Mouse (Mus musculus) ovary, adult 18-20 months (tissue): Measurements from ENCODE around the gene Sav1.
A peak's percentile ranks its signal among the peaks of the same experiment; 100 is the strongest.

Experiments used
- DNase-seq: peaks from one replicate; pipeline ENCODE4 v3.0.0; 2022; ENCODE audit warnings: low spot score, mixed read lengths

The Sav1 gene

GRCm38 (mm10) chr12:69986786-69987497, at the start of gene Sav1:
TSS of gene Sav1 (minus strand) at chr12:69987002.
- DNase-seq = peak; percentile 82

DNA sequence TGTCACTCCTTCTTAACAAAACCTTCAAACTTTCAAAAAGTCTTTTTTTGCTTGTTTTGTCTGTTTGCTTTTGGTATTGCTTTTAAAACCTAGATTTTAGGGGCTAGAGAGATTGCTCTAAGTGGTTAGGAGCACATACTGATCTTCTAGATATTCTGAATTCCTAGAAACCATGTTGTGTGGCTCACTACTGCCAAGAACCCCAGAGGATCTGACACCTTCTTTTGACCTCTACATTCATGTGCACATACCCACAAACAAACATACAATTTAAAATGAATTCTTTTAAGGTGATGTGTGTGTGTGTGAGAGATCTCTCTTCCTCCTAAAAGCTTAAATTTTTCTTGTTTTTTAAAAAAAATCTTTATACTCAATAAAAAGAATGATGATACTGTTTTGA, 39.4 kb upstream of the Sav1 start:
- no peak for DNase-seq

GRCm38 (mm10) chr12:70025431-70025830, 38.6 kb upstream of the Sav1 start:
- no peak for DNase-seq

DNA sequence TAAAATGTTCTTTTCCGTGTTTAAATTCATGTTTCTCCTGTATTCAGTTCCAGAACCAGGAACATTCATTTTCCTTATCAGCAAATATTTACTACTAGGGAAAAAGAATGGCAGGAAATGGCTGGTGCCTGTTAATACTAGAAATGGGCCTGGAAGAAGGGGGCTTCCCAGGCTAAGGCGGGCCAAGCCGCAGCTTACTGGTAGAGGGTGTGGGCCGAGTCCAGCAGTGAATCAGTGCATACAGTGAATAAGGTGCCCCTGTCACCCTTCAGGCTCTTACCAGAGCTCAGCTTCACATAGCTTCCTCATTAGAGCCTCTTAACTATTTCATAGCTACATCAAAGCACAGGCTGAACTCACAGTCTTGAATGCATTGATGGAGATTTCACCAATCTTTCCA, 36.8 kb upstream of the Sav1 start:
- no peak for DNase-seq

DNA sequence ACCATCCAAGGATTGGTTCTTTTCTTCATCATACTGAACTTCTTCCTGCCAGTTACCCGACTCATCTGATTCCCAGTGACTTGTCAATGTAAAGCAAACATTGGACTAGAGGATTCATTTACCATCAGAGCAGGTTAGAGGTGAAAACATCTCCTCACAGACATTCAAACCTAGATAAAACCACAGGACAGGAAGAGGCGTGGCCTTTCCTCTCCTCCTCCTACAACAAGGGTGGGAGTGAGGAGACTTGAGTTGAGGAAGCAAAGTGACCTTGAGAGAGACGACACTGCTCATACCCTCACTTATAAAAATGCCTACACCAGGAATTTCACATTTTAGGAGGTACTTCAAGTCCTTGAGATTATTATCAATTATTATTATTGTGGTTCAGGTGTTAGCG, 31.4 kb upstream of the Sav1 start:
- DNase-seq = no peak

DNA sequence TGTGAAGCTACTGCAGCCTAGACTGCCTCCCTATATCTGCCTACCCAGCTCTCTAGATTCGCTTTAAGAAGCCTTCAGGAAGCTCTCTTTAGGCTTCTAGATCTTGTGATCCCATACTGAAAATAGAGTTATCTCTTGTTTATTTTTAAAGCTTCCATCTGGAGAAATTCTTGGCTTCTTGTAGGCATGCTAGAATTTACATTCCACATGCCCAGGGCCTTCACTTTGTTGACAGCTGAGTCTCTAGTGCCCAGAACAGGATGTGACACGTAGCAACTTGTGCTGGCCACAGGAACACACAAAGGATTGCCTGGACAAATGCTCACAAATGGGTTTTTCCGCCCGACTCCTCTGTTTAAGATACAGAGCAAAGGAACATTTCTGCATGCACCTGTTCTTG, 29.1 kb upstream of the Sav1 start:
- DNase-seq = no peak

DNA sequence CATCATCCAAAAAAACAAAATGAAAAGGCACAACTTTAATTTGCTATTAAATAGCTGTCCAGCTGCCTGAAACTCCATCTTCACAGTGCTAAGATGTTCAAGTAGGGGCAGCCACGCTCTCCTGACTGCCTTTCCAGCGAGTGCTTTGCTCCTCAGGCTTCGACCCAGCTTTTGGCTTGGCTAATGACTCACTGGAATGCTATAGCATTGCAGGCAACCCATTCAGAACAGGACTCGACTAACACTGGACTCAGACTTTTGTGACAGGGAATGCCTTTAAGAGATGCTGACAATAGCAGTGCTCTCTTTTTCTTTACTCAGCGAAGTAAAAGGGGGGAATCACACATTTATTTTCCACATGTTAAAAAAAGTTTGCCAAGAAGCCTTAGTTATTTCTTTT, 24.9 kb upstream of the Sav1 start:
- no peak for DNase-seq

- DNase-seq = no peak
Observed at GRCm38 (mm10) chr12:70010356-70010755, 23.6 kb upstream of the Sav1 start.

DNA sequence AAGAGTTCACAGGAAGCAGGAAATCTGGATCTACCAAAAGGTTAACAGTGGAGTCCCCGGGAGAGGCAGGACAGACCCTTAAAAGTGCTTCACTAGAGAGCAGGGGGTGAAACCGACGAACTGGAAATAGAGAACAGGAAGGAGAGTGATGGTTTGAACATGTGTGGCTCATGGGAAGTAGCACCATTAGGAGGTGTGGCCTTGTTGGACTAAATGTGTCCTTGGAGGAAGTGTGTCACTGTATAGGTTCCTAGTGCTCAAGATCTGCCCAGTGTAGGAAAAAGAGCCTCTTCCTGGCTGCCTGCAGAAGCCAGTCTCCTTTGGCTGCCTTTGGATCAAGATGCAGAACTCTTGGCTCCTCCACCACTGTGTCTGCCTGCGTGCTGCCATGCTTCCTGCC, 18.3 kb upstream of the Sav1 start:
- DNase-seq = no peak

GRCm38 (mm10) chr12:69998186-69998983, 11.6 kb upstream of the Sav1 start:
- no peak for DNase-seq

- DNase-seq = no peak
Observed at GRCm38 (mm10) chr12:69995382-69995781, 8.6 kb upstream of the Sav1 start.

- no peak for DNase-seq
Observed at GRCm38 (mm10) chr12:69986241-69986762, 500 bp downstream of the Sav1 start.

- DNase-seq = no peak
Observed at GRCm38 (mm10) chr12:69985546-69985945, 1.3 kb downstream of the Sav1 start.

DNA sequence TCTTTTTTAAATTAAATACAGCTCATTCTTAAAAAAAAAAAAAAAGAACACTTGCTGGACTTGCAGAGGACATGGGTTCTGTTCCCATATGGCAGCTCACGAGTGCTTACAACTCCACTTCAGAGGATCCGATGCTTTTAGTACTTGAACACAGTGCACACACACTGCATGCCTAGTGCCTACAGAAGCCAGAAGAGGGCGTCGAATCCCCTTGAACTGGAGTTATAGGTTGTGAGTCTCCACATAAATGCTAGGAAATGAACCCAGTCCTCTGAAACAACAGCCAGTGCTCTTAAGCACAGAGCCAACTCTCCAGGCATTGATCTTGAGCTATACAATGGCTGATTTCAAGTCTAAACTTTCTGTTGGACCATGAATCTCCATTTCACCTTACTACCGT, 3.9 kb downstream of the Sav1 start:
- no peak for DNase-seq

GRCm38 (mm10) chr12:69977376-69977998, 9.3 kb downstream of the Sav1 start:
- DNase-seq = no peak

- DNase-seq = no peak
Observed at GRCm38 (mm10) chr12:69976688-69977087, 10.1 kb downstream of the Sav1 start.

- DNase-seq = no peak
Observed at GRCm38 (mm10) chr12:69973666-69974065, 13.1 kb downstream of the Sav1 start.

GRCm38 (mm10) chr12:69968154-69968553, 18.6 kb downstream of the Sav1 start:
- DNase-seq = no peak

DNA sequence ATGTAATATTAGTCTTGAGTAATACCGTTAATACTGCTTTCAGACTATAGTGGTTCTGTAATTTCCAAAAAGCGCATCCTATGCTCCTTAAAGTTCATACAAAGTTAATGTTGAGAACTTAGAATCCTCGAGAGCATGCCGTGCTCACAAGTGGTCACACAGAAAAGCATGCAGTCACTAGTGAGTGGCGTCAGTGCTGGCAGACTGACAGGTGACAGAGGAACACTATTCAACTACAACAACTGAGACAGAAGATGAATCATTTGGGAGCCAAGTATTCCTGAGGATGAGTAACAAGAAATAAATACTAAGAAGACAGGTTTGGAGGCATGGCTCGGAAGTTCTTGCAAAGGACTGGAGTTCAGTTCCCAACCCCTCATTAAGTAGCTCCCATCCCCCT, 19.7 kb downstream of the Sav1 start:
- no peak for DNase-seq

DNA sequence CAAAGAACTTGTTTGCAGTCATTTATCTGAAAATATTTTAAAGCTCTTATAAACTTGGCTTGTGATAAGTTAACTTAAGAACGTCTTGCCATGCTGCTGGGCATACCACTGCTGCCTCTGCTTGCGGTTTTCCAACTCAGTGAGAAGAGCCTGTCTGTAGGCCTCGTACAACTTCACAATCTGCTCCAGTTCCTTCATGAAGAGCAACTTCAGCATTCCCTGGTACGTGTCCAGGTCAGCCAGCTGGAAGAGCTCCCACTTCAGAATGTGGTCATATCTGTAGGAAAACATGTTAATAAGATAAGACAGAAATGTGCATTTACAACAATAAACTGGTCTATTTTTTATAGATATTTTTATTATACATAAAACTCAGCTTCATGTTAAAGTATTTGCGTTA, 20.7 kb downstream of the Sav1 start:
- DNase-seq = peak; percentile 31

DNA sequence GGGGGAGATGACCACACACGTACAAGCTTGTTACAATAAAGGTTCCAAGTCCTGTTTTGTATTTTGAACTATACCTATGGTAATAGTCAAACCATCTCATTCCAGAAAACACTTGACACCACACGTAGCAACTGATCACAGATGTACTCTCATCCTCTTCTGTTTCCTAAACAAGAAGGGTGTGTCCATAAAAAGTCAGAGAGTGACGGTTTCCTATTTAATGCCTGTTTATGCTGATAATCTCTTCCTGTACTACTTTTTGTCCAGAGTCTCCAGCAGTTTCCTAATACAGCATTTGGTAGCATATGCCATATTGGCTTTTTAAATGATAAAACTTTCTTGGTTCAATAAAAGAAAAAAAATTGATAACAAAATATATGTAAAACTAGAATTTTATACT, 21.2 kb downstream of the Sav1 start:
- DNase-seq = no peak

- no peak for DNase-seq
Observed at GRCm38 (mm10) chr12:69963141-69963540, 23.7 kb downstream of the Sav1 start.

DNA sequence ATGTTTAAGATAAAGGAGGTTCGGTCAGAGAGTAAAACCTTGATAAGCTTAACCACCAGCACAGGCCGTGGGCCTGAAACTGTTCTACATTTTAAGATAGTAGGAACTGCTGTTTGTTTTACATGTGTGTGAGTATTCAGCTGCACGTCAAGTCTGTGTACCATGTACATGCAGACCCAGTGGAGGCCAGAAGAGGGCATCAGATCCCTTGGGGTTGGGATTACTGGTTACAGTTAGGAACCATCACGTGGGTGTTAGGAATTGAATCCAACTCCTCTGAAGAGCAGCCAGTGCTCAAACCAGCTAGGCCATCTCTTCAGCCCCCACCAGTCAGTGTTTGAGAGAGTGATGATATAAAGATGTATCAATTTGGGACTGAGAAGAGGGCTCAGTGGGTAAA, 24.3 kb downstream of the Sav1 start:
- no peak for DNase-seq
